Mouse (Mus musculus) bone marrow, adult 2 months (tissue): ENCODE data around the gene Eif1.

ENCODE experiments used
- CTCF ChIP-seq: fragments of 200-500 bp; IDR thresholded peaks from 2 replicates; pipeline ENCODE4 v1.5.1; 2011; ENCODE audit warnings: low read length, control low read depth; ENCODE audit not compliant: control insufficient read depth, insufficient read depth
- POLR2A ChIP-seq: fragments of 200-500 bp; IDR thresholded peaks from 2 replicates; pipeline ENCODE4 v1.6.1; 2011; ENCODE audit warnings: low read depth, mild to moderate bottlenecking, control low read depth, low read length, borderline replicate concordance; ENCODE audit not compliant: control insufficient read depth

- TF ChIP-seq POLR2A (no peak), CTCF (no peak)
Measured at GRCm38 (mm10) chr11:100327761-100328160, 8.1 kb downstream of the Eif1 start.
